Mouse (Mus musculus) heart, embryonic 11.5 days (tissue): ENCODE data around the gene Rnasek. TPM values are rescaled to one million over a fixed set of nuclear protein-coding genes. Genes with fewer than 3 reads are reported as not detected.

Experiments
- ATAC-seq: fragments of 200-750 bp; cut with Nextera tagmentation; replicated peaks from 2 replicates; pipeline ENCODE4 v1.8.0; 2017; ENCODE audit warnings: moderate library complexity; ENCODE audit not compliant: insufficient number of reproducible peaks, low FRiP score, low TSS enrichment
- H3K27ac ChIP-seq: fragments of 300-500 bp; sonication (generic); 2 replicates; pipeline ENCODE4 v1.5.1; 2014; ENCODE audit warnings: mild to moderate bottlenecking, low read depth, low read length
- H3K27me3 ChIP-seq: fragments of 300-500 bp; sonication (generic); 2 replicates; pipeline ENCODE4 v1.6.1; 2014; ENCODE audit warnings: mild to moderate bottlenecking, low read length, mixed read lengths; ENCODE audit not compliant: control insufficient read depth, insufficient read depth
- H3K36me3 ChIP-seq: fragments of 300-500 bp; sonication (generic); 2 replicates; pipeline ENCODE4 v1.6.1; 2014; ENCODE audit warnings: mild to moderate bottlenecking, low read length, moderate library complexity, mixed read lengths; ENCODE audit not compliant: control insufficient read depth, insufficient read depth
- H3K4me1 ChIP-seq: fragments of 300-500 bp; sonication (generic); 2 replicates; pipeline ENCODE4 v1.6.1; 2014; ENCODE audit warnings: low read length; ENCODE audit not compliant: control insufficient read depth, insufficient read depth
- H3K4me2 ChIP-seq: fragments of 300-500 bp; sonication (generic); 2 replicates; pipeline ENCODE4 v1.6.1; 2014; ENCODE audit warnings: mild to moderate bottlenecking, moderate library complexity
- H3K4me3 ChIP-seq: fragments of 300-500 bp; sonication (generic); 2 replicates; pipeline ENCODE4 v1.5.1; 2014; ENCODE audit warnings: low read depth, low read length
- H3K9ac ChIP-seq: fragments of 300-500 bp; sonication (generic); 2 replicates; pipeline ENCODE4 v1.6.1; 2014; ENCODE audit warnings: mild to moderate bottlenecking, low read depth, low read length, moderate library complexity
- H3K9me3 ChIP-seq: fragments of 300-500 bp; sonication (generic); replicated peaks from 2 replicates; pipeline ENCODE4 v1.6.1; 2016; ENCODE audit warnings: low read length; ENCODE audit not compliant: control insufficient read depth
- WGBS: fragments of 180-500 bp; shearing (Covaris S2); extraction: QIAGEN DNeasy Blood & Tissue Kit; methylation state at CpG from one replicate; pipeline ENCODE4 v1.1.7; 2014; ENCODE audit not compliant: insufficient replicate concordance; 5-methylcytosine and 5-hydroxymethylcytosine counted together
- polyA plus RNA-seq: library from polyadenylated mRNA; unstranded; fragments of >200 nt; fragmentation: Nextera tagmentation; extraction: Ambion mirVana; gene quantifications from 2 replicates; pipeline ENCODE4 v1.2.1, GENCODE M21; 2014

Rnasek gene
- polyA plus RNA-seq, 1 experiment from 2014 or later: 183 TPM

DNA sequence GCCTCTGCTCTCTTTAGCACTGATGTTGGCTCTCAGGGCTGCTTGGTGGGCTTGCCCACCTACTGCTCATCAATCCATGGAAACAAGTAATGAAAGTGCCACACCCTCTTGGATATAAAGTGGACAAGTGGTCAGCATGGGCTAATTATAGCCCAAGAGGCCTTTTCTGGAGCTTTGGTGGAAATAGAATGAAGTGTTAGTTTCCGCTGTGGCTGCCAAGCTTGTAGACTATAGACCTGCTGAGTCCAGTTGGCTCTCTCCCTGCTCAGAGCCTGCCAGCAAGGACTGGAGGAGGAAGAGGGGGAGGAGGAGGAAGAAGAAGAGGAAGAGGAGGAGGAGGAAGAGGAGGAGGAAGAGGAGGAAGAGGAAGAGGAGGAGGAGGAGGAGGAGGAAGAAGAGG is 26.8 kb upstream of the Rnasek start:
- H3K4me1 ChIP-seq: peaks cover 3% of the 10 kb centered on the region; the same call in 1 of the 2 replicates
- 70% methylated on average over 1 of the region's 1 CpGs for WGBS
- H3K9ac ChIP-seq: no peak overlapping the region
- H3K9me3 ChIP-seq: no peaks in the 10 kb centered on the region
- H3K27me3 ChIP-seq: no peaks in the 10 kb centered on the region
- no peaks in the 10 kb centered on the region for H3K36me3 ChIP-seq
- H3K4me3 ChIP-seq: no peak overlapping the region
- no peak overlapping the region for H3K27ac ChIP-seq
- no peak for ATAC-seq
- H3K4me2 ChIP-seq: no peak overlapping the region

DNA sequence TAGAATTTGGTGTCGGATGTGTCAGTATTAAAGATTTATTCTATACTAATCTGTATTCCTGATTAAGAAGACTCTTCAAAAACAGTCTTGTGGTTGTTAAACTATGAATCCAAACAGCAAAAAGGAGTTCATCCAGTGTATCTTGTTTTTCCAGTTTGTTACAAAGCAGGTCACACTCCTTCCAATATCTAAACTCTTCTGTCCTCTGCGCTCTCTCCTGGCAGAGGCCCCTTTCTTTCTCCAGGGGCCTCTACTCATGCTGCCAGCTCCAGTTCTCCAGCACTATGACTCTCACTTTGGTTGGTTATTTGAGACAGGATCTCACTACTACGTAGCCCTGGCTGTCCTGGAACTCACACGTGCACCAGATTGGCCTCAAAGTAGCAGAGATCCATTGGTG is 26.2 kb upstream of the Rnasek start:
- Histone ChIP-seq H3K9ac (no peak overlapping the region), H3K9me3 (no peaks in the 10 kb centered on the region), H3K36me3 (no peaks in the 10 kb centered on the region), H3K27ac (no peak overlapping the region), H3K27me3 (no peaks in the 10 kb centered on the region), H3K4me2 (no peak overlapping the region), H3K4me3 (no peak overlapping the region), H3K4me1 (peaks cover 3% of the 10 kb centered on the region; the same call in 1 of the 2 replicates)
- ATAC-seq: no peak
- WGBS: 68% methylated on average over 4 of the region's 4 CpGs

DNA sequence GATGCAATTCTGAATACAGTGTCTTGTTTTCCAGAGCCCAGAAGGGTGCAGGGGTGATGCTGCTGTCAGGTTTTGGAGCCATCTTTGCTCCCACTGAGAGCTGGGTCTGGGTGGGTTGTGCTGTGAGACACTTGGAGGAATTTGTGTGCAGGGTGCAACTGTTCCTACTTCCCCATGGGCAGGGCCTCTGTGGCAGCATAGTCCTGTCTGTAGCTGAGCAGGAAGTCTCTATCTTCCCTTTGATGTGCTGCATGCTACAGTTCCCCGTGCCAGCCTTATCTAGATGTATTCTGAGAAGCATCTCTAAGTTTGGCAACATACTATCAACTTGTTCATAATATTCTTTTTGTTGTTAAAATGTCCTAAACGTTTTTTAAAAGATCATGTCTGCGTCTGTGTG is 25.6 kb upstream of the Rnasek start:
- WGBS: 36% methylated on average over 3 of the region's 3 CpGs

DNA sequence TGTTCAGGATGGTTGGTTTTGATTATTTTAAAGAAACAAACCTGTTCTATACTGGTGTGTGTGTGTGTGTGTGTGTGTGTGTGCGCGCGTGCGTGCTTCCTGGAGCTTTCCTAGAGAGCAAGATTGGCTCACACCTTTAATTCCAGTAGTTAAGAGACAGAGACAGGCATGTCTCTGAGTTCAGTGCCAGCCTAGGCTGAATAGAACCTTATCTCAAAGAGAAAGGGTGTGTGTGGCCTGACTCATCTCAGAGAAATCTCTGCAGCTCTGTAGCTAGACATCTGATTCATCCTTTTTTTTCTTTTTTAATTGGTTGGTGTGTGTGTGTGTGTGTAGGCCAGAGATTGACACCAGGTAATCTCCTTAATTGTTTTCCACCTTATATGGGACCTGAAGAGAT is 19.4 kb upstream of the Rnasek start:
- Histone ChIP-seq H3K27me3 (peaks cover 14% of the 10 kb centered on the region), H3K4me2 (no peak overlapping the region), H3K4me3 (no peak overlapping the region), H3K4me1 (no peaks in the 10 kb centered on the region), H3K36me3 (no peaks in the 10 kb centered on the region), H3K9me3 (no peaks in the 10 kb centered on the region), H3K27ac (no peak overlapping the region), H3K9ac (no peak overlapping the region)
- WGBS: 88% methylated on average over 4 of the region's 4 CpGs
- ATAC-seq: no peak

More for the DNA sequence above, 25.6 kb upstream of the Rnasek start:
- no peaks in the 10 kb centered on the region for H3K27me3 ChIP-seq
- no peak overlapping the region for H3K4me3 ChIP-seq
- no peaks in the 10 kb centered on the region for H3K9me3 ChIP-seq
- H3K36me3 ChIP-seq: no peaks in the 10 kb centered on the region
- ATAC-seq: no peak
- peaks cover 3% of the 10 kb centered on the region; the same call in 1 of the 2 replicates for H3K4me1 ChIP-seq
- H3K27ac ChIP-seq: no peak overlapping the region
- no peak overlapping the region for H3K4me2 ChIP-seq
- no peak overlapping the region for H3K9ac ChIP-seq

DNA sequence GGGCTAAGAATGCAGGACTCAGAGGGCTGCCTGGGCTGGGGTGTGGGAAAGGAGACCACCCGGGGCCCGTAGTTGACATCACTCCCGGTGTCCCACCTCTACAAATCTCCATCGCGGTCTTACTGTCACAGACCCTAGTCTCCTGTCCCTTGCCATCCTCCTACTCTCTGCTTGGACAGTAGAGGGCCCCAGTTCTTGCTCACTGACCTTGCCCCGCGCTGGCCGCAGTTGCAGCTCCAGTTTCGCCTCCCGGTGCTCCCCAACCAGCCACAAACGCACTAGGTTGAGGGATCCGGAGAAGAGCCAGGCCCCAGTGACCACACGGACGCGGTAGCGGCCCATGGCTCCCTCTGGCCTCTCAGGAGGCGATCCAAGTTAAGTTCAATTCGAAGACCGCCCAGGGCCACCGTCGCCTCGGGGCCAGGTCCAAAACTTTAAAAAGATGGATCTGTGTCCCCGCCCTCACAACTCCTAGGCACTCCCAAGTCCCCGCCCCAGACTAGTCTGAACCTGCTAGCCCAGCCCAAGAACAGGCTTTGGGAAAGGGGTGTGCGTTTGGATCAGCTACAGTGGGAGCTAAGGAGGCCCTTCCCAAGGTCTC is 15.4 kb upstream of the Rnasek start, which contains the start of gene Alox12:
Gene Alox12 (minus strand): TSS at position 423 of the 601 bp plus-strand sequence.
- no peaks in the 10 kb centered on the region for H3K9me3 ChIP-seq
- no peaks in the 10 kb centered on the region for H3K36me3 ChIP-seq
- H3K4me1 ChIP-seq: no peaks in the 10 kb centered on the region
- H3K27ac ChIP-seq: no peak within 1 kb of the TSS
- H3K4me2 ChIP-seq: peak within 1 kb of the TSS; percentile 62
- H3K4me3 ChIP-seq: peak within 1 kb of the TSS; percentile 33
- peak within 1 kb of the TSS; percentile 39 for H3K9ac ChIP-seq
- under 1% methylated on average over 25 of the region's 25 CpGs for whole genome bisulfite sequencing
- ATAC-seq: no peak
- H3K27me3 ChIP-seq: peaks cover 37% of the 10 kb centered on the region

DNA sequence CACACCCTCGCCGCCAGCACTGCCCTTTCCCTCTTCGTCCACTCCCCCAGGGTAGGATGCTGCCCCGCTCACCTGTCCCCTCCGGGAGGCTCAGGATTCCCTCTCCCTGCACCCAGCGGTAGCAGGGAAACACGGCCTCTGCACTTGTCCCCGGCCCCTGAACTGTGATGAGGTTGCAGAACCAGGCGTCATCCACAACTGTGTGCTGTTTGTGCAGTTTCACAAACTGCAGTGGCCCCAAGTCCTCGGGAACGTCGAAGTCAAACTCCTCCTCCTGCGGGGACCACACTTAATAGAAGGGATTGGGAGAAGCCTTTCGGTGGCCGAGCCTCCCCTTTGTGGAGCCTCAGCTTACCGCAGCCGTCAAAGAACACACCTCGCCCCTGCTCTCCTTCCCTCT is 14.7 kb upstream of the Rnasek start:
- WGBS: 6% methylated on average over 18 of the region's 18 CpGs
- H3K4me2 ChIP-seq: peak overlapping the region; percentile 62
- no peaks in the 10 kb centered on the region for H3K36me3 ChIP-seq
- no peak for ATAC-seq
- peak overlapping the region; percentile 33 for H3K4me3 ChIP-seq
- H3K9ac ChIP-seq: no peak overlapping the region
- peaks cover 37% of the 10 kb centered on the region for H3K27me3 ChIP-seq
- no peaks in the 10 kb centered on the region for H3K4me1 ChIP-seq
- H3K9me3 ChIP-seq: no peaks in the 10 kb centered on the region
- no peak overlapping the region for H3K27ac ChIP-seq

DNA sequence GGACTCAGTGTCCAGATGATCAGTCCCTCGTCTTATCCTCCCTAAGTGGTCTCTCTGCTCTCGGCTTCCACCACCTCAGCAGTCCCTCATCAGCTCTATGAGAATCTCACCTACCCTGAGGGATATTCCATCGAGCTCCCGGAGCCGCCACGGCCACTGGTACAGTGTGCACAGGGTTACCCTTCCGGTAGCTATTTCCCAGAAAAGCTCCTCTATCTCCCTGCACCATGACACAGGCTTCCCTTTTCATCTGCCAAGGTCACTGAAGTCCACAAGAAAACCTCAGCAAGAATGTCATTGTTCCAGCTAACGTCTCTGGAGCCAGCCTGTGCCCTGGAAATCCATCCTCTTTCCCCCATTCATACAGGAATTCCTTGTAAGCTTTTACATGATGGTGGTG is 12.2 kb upstream of the Rnasek start:
- H3K9me3 ChIP-seq: no peaks in the 10 kb centered on the region
- H3K9ac ChIP-seq: no peak overlapping the region
- H3K27ac ChIP-seq: no peak overlapping the region
- no peak overlapping the region for H3K4me2 ChIP-seq
- H3K36me3 ChIP-seq: no peaks in the 10 kb centered on the region
- H3K27me3 ChIP-seq: peaks cover 37% of the 10 kb centered on the region
- no peak overlapping the region for H3K4me3 ChIP-seq
- ATAC-seq: no peak
- no peaks in the 10 kb centered on the region for H3K4me1 ChIP-seq
- 66% methylated on average over 8 of the region's 8 CpGs for WGBS

DNA sequence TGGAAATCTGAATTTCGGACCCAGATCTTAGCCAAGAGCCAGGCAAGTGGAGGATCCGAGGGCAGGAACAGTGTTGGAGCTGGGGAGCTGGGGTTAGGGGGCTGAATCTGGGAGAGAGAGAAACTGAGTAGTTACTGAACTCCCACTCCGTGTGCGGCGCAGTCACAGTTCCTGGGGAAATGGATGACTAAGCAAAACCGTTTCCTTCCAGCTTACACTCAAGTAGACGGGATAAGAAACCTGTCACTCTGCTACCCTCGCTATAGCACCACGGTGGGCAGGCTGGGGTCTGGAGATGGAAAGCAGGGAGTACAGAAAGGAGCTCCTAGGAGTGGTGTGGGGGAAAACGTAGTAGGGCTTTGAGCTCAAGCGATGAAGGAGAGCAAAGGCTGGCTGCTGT is 10.5 kb upstream of the Rnasek start:
- H3K4me3 ChIP-seq: no peak overlapping the region
- no peak overlapping the region for H3K4me2 ChIP-seq
- no peak overlapping the region for H3K9ac ChIP-seq
- H3K4me1 ChIP-seq: no peaks in the 10 kb centered on the region
- H3K27ac ChIP-seq: no peak overlapping the region
- no peaks in the 10 kb centered on the region for H3K9me3 ChIP-seq
- no peaks in the 10 kb centered on the region for H3K36me3 ChIP-seq
- WGBS: 57% methylated on average over 11 of the region's 11 CpGs
- no peak for ATAC-seq
- H3K27me3 ChIP-seq: peaks cover 40% of the 10 kb centered on the region
